Comparison of ENCODE assay signal across 8 mouse cellular contexts in genomic region chr12:73708920-73709319, GRCm38 (mm10).
DNase-seq lines count a peak whose midpoint lies in the region; ATAC-seq lines count a peak whose summit lies in the region.

No protein-coding gene starts in this region.

- DNase-seq in adrenal gland, adult 8-10 months = peak; percentile 66
- DNase-seq in embryo, embryonic 11 days = peak; percentile 77
- DNase-seq in heart, adult 11 months = peak; percentile 97
- peak; percentile 61 for DNase-seq in kidney, adult 11 months
- DNase-seq in limb, embryonic 10.5 days (ENCODE audit: low spot score) = peak; percentile 65
- no peak for DNase-seq in thymus, postnatal 4 days

- H3K9me3 ChIP-seq in limb, embryonic 10.5 days (replicated peaks) = no peaks in the 10 kb centered on the region
- no peaks in the 10 kb centered on the region for H3K9me3 ChIP-seq in midbrain, embryonic 15.5 days
- H3K9me3 ChIP-seq in stomach, embryonic 15.5 days = no peaks in the 10 kb centered on the region

- H3K27ac ChIP-seq in limb, embryonic 10.5 days = 0 out of 2 replicates have a peak overlapping the region, but pooled peaks have one; percentile 8
- H3K27ac ChIP-seq in midbrain, embryonic 15.5 days = no peak overlapping the region
- 0 out of 2 replicates have a peak overlapping the region, but pooled peaks have one; percentile 21 for H3K27ac ChIP-seq in stomach, embryonic 15.5 days

- no peaks in the 10 kb centered on the region for H3K36me3 ChIP-seq in limb, embryonic 10.5 days
- H3K36me3 ChIP-seq in midbrain, embryonic 15.5 days (replicated peaks) = no peaks in the 10 kb centered on the region
- H3K36me3 ChIP-seq in stomach, embryonic 15.5 days = no peaks in the 10 kb centered on the region

- peaks cover 22% of the 10 kb centered on the region for H3K4me1 ChIP-seq in limb, embryonic 10.5 days
- 0 out of 2 replicates have a peak, but pooled peaks cover 4% of the 10 kb centered on the region for H3K4me1 ChIP-seq in midbrain, embryonic 15.5 days
- H3K4me1 ChIP-seq in stomach, embryonic 15.5 days = 0 out of 2 replicates have a peak, but pooled peaks cover 6% of the 10 kb centered on the region

- peak; percentile 82 for ATAC-seq in midbrain, embryonic 15.5 days (replicated peaks)
- 0 out of 2 replicates have a peak, but pooled peaks have one; percentile 71 for ATAC-seq in stomach, embryonic 15.5 days (ENCODE audit: insufficient read depth, low FRiP score, low read depth)

- H3K4me3 ChIP-seq in limb, embryonic 10.5 days = no peak overlapping the region
- H3K4me3 ChIP-seq in midbrain, embryonic 15.5 days = no peak overlapping the region
- no peak overlapping the region for H3K4me3 ChIP-seq in stomach, embryonic 15.5 days (replicated peaks)

- H3K27me3 ChIP-seq in limb, embryonic 10.5 days (ENCODE audit: low read depth, poor library complexity, severe bottlenecking) = peaks cover 23% of the 10 kb centered on the region
- H3K27me3 ChIP-seq in midbrain, embryonic 15.5 days (replicated peaks) = no peaks in the 10 kb centered on the region
- H3K27me3 ChIP-seq in stomach, embryonic 15.5 days (replicated peaks) = no peaks in the 10 kb centered on the region

- WGBS in limb, embryonic 10.5 days = 18% methylated on average over 8 of the region's 8 CpGs
- WGBS in midbrain, embryonic 15.5 days = 27% methylated on average over 8 of the region's 8 CpGs
- WGBS in stomach, embryonic 15.5 days = 16% methylated on average over 8 of the region's 8 CpGs

- no peak overlapping the region for H3K9ac ChIP-seq in midbrain, embryonic 15.5 days
- H3K9ac ChIP-seq in stomach, embryonic 15.5 days = no peak overlapping the region

- no peak overlapping the region for H3K4me2 ChIP-seq in midbrain, embryonic 15.5 days
- H3K4me2 ChIP-seq in stomach, embryonic 15.5 days = no peak overlapping the region
